Mouse (Mus musculus): ENCODE measurements around the gene Tbx3. TPM values are rescaled to one million over a fixed set of nuclear protein-coding genes. Genes with fewer than 3 reads are reported as not detected.

Tbx3 gene
- total RNA-seq (2021): 1 to 10 TPM; 3.7 to 4.4 TPM

DNA sequence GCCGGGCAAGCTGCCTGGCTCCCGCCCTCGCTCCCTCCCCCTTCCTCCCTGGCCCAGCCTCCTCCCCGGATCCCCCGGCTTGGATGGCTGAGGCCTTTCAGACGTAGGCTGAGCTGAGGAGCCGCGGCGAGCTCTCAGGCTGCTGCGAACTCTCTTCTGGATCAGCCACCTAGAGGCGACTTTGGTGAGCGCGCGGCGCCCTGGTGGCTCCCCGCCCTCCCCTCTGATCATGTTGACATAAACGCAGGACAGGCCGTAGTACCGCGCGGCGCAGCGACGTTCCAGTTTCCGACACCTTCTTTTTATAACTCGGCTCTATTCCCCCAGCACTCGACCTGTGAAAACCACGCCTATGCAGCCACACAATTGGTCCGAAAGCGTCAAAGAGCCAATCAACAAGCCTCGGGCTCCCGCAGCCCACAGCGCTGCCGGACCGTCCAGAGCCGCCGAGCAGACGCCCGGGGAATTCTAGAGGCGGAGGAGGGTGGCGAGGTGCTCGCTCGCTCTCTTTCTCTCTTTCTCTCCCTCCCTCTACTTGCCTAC is at the start of gene Tbx3:
Gene Tbx3 (plus strand): TSS at position 104 of the 543 bp plus-strand sequence.
- intact Hi-C loops (cut with DNase I): loop anchor here (5.0 kb wide), 1 partner anchor 793 kb away; no protein-coding TSS in a partner anchor
- peak; percentile 87 for DNase-seq

DNA sequence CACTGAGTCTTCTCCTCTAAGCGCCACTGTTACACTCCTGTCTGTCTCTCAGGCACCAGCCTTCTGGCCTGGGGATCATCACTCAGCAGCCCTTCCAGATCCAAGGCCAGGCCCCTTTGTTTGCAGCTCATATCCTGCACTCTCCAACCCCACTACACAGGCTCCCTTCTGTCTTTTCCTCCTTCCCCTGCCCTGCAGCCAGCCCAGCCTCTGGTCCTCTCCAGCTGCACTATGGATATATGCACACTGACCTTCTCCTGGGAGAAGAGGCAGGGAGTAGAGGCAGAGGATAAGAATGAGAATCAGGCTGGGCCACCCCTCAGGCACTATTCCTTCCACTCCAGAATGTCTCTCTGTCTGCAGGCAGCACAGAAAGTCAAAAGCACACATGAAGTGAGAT is 48.4 kb upstream of the Tbx3 start:
- intact Hi-C loops (cut with DNase I): no loop called here
- DNase-seq: no peak

DNA sequence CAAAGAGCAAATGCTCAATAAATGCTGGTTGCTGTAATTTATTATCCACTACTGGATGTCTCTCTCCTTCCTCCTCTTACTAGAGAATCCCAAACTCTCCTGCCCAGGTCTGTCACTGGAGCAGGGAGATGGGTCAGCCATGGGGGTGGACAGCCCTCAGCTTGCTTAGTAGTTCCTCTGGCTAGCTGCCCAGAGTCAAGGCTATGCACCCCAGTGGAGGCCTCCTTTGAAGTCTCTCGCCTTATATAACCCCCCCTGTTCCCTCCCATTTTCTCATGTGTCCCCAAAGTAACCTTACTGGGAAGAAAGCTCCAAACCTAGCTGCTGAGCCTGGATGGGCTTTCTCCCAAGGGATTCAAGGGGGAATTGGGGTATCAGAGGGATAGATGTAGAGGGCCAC is 45.9 kb upstream of the Tbx3 start:
- intact Hi-C loops (cut with DNase I): no loop called here
- DNase-seq: no peak

DNA sequence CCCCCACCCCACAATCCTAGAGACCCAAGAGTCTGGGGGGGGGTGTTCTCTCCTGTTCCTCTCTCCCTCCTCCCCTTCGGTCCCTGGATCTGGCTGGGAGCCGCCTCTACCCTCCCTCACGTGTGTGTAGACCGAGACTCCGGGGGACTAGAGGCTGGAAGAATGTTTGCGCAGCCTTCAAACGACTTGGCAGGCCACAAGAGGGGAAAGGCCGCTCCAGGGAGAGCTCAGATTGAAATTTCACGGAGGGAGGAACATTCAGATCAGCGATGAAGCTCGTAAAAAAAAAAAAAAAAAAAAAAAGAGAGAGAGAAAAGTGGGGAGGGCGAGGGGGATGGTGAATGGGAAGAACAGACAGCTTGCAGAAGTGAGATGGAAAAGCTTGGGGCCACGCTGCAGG is 44.9 kb upstream of the Tbx3 start:
- no peak for DNase-seq
- intact Hi-C loops (cut with DNase I): no loop called here

DNA sequence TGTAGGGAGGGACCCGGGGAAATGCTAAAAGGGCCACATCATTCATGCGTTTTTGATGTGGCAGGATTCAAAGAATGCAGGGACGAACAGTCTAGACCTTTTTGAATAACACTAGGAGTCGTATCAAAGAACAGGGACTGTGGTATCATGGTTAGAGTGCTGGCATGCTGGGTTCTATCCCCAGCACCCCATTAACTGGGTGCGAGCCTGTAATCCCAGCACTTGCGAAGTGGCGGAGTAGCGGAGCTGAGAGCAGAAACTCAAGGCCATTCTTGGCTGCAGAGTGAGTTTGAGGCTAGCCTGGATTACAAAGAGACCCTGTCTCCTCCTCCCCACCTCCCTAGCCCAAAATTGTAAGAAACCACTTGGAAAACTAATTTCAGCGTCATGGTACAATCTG is 44.3 kb upstream of the Tbx3 start:
- intact Hi-C loops (cut with DNase I): no loop called here
- no peak for DNase-seq

DNA sequence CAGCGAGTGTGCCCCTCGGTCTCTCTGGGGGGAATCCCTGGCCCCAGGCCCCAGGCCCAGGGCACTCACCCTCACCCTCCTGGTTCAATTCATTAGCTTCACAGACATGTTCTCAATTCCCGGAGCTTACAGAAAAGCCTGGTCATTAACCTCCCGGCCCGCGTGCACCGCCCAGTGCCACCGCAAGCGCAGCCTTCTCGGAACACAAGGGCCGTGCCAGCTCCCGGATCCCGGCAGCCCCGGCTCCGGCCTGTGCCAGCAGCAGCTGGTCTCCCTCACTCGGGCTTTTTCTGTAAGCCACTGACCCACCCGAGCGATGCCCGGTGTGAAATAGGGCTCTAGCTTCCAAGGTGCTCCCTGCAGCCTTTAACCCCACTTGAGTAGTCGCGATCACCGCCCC is 43.8 kb upstream of the Tbx3 start:
- intact Hi-C loops (cut with DNase I): no loop called here
- DNase-seq: peak; percentile 60

DNA sequence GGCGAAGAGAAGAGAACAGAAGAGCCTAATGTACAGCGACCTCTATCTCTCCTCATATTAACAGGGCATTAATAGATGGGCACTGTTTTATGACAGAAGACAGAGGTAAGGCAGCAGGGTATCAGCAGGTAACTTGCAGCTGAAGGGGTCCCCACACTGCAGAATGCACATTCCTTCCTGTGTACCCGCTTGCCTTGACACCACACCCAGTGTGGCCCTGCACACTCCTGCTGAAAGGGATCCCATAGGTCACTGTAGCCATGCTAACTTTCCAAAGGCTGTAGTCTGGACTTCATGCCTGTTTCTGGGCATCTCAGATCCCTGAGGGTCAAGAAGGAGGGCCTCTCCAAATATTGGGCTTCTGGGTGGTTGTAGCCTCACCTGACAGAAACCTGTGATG is 42.4 kb upstream of the Tbx3 start:
- intact Hi-C loops (cut with DNase I): no loop called here
- no peak for DNase-seq

DNA sequence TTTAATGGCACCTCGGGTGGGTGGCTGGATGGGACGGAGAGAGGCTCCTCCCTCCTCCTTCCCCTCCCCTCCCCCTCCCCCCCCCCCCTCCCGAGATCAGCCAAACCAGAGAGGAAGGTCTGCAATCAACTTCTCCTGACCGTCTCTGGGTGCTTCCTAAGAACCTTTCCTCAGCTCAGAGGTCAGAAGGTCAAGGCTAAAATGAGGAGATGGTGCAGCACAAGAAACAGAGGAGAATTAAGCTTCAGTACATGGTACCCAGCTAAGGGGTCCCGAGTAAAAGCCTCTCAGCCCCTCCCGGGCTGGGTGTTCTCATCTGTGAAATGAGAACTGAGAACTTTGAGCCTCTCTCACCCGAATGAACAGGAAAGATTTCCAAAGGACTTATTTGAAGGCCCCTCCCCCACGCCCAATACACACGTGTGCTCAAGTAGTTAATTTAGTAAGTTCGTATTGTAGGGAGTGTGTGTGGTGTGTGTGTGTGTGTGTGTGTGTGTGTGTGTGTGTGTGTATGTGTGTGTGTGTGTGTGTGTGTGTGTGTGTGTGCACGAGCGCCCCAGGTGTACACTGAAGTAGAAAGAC is 41.6 kb upstream of the Tbx3 start:
- intact Hi-C loops (cut with DNase I): no loop called here
- no peak for DNase-seq

DNA sequence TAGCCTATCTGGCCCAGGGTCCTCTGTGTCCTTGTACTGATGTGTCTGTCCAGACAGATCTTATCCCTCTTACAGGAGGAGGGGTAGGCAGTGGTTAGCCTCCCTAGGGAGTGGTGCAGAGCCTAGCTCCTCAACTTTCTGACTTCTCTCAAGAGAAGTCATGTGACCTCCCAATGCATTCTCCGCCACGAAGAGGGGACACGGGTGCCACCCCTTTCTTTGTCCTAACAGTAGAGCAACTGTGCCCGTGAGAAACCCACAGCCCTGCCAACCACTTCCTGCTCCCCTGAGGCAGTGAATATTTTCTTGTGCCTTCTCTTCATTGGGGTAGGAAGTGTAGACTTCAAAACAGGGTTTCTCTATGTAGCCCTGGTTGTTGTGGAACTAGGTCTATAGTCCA is 36.9 kb upstream of the Tbx3 start:
- no peak for DNase-seq
- intact Hi-C loops (cut with DNase I): no loop called here

DNA sequence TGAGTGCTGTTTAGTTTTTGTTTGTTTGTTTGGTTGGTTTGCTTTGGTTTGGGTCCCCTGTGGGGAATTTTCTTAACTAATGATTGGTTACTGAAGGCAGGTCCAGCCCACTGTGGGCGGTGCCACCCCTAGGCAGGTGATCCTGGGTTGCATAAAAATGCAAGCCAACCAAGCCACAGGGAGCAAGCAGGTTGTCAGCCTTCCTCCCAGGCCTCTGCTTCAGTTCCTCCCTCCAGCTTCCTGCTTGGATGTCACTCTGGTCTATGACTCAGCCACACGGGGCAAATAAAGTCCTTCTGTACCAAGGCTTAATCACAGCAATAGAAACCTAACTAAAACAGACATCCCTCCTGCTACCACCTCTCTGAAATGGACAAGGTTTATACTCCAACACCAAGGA is 35.6 kb upstream of the Tbx3 start:
- no peak for DNase-seq

DNA sequence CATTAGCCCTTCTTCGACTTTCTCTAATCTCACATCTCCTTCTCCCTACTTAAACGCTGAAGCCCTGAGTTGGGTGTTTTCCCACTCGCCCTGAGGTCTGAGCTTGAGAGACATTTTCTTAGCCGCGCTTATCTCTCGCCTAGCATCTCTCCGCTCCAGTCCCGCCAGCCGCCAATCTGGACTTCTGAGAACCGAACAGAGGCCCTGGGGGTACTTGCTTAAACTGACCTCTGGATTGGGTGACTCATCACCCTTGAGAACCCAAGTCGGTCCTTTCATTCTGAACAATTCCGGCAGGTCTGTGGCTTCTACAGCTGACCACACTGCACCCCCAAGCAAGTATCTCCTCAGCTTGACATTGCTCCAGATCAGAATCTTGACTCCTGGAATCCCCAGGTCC is 32.2 kb upstream of the Tbx3 start:
- DNase-seq: no peak
- intact Hi-C loops (cut with DNase I): no loop called here

More for the DNA sequence above, 35.6 kb upstream of the Tbx3 start:
- intact Hi-C loops (cut with DNase I): no loop called here

DNA sequence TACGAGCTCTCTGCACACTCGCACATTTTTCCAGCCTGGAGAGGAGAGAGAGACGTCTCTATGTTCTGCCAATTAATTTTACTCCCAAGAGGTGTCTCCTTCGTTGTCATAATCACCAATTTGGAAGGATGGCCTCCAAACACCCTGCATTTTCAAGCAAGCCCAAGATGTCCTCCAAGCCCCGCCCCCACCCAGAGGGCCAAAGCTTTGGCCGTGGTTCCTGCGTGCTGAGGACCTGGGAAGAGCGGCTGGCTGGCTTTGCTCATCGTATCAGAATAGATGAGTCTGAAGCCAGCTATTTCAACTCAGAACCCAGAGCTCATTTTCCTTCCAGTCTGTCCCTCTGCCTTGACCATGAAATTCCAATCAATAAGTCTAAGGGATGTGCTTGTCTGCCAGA is 29.4 kb upstream of the Tbx3 start:
- DNase-seq: peak; percentile 27
- intact Hi-C loops (cut with DNase I): no loop called here

DNA sequence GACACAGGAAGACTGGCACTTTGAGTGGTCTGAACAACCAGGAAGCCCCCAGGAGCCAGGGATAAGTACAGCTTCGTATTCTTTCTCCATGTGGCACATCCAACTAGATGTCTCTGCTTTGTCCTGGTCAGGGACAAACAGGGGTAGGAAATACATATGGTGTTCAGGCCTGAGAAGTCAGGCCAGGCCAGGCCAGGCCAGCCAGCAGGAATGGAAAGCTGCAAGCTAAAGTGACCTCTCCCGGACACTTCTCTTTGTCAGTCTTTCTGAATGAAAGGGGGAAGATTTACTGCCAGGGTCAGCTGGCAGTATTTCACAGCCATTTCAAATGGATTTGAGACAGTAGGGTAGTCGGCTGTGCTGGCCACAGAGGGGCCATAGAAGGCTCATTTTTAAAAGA is 28.8 kb upstream of the Tbx3 start:
- intact Hi-C loops (cut with DNase I): no loop called here
- DNase-seq: no peak

DNA sequence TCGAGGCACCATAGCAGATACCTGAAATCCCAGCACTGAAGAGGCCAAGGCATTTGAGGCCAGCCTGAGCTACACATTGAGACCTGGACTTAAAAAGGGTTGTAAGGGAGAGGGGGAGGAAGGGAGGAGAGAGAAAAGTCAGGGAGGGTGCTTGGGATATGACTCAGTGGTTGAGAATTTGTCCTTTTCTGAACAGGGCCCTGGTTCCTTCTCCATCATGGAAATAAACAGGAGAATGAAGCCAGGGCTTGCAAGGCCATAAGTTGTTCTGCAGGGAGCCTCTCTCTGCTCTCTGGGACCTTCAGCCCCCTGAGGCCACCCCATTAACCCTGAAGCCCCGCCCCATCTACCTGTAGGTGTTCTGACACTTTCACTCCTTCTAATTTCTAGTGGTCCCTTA is 23.5 kb upstream of the Tbx3 start:
- intact Hi-C loops (cut with DNase I): no loop called here
- no peak for DNase-seq

DNA sequence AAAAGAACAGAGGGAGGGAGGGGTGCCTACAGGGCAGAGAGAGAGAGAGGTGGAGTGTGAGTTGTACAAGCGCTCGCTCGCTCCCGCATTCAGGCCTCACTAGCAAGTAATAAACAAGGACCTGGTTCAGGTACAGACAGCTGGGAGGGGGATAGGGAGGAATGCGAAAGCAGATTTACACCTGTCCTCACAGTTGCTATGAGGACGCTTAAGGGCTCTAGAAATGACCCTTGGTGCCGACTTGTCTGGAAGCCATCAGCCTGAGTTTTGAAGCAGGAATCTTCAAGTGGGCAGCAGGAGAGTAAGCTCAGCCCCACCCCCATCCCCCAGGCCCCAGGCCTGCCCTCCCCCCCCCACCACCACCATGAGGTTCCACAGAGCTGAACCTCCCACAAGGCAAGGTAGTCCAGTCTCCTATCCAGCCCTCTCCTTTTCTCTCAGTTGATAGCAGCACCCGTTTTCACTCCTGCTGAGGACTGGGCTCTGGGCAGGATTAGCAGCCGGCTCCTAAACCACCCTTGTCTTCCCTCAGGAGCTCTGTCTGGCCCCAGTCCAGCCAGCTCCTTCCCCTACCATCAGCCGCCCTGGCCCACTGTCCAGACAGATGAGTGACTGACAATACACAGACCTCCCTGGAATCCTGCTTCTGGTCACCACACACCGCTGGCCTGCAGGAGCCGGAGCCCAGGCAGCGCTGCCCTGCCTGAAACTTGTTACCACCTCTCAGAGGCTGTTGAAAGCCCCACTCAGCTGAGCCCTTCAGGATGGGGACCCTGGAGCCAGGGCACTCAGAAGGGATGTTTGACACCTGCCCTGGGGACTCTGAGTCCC is 19.1 kb upstream of the Tbx3 start:
- no peak for DNase-seq
- intact Hi-C loops (cut with DNase I): no loop called here

DNA sequence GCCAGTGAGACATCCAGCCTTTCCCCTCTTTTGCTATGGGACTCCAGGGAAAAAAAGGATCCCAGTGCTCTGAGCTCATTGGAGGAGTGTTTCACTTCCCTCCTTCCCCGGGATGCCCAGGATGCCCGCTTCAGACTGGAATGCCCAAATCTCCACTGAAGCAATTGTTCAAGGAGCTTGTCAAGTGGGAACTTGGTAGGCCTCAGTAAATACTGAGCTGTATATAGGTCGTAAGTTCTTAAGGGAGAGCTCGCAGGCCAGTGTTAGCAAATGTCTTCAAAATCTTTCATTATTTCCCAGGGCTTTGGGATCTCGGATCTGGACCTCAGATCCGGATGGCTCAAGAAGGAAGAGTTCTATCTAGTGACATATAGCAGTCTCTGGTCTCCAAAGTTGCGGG is 14.1 kb upstream of the Tbx3 start:
- intact Hi-C loops (cut with DNase I): no loop called here
- DNase-seq: no peak

DNA sequence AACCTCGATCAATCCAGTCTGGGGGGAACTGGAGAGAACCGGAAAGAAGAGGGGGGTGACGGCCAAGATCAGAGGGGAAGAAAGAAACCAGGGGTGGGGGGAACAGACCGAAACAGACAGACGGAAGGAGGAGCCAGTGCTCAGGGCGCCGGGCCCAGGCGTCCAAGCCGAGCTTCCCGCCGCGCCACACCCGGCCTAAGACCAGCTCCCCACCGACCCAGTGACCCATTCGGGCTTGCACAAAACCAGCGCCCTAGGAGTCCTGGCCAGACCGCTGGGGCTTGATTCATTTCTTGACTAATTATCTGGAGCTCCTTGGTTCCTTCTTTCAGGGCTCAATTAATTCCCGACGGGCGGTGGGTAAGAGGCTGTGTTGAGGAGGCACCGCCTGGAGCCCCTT is 13.6 kb upstream of the Tbx3 start:
- intact Hi-C loops (cut with DNase I): no loop called here
- no peak for DNase-seq

DNA sequence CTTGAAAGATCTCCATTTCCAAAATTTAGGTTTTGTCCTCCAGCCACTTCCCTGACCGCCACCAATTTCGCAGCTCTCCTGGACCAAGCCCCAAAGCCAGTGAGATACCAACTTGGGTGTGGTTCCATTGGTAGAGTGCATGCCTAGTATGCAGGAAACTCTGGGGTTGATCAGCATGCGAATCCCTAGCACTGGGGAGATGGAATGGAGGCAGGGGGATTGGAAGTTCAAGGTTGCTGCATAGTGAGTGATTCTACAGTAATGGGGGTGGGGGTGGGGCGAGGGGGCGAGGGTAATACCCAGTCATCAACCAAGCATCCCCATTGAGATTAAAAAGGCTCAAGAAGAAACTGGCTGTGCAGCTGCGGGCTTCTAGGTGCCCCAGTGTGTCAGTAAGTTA is 13.1 kb upstream of the Tbx3 start:
- DNase-seq: no peak
- intact Hi-C loops (cut with DNase I): no loop called here

DNA sequence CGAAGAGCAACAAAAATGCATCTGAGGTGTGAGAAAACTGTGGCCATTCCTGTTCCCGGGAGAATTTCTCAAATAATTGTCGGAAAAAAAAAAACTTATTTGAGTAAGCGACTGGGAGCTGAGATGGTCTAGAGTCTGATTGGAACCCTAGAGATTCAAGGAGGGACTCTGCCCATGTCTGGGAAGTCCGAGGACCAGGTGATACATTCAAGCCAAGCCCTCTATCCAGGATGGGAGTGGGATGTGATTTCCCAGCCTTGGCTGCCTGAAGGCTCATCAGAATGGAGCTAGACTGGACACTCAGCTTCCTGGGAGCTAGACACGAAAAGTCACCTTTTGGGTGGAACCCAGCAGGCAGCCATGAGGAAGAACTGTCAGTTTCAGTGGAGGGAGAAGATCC is 12.7 kb upstream of the Tbx3 start:
- DNase-seq: no peak
- intact Hi-C loops (cut with DNase I): no loop called here

DNA sequence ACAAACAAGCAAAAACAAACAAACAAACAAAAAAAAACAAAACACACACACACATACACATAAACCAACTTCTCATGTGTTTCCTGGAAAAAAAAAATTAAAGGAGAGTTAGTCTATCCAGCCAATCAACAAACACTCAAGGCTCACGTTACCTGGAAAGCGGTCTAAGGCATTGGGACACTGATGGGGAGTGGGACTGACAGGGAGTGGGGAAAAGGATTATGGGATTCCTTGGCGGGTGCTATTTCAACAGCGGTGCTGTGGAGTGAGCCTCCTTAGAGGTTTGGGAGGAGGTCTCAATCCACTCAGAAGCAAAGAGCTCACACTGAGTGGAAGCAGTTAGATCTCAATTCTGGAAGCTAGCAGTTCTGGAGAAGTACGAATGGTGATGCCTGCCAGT is 12.1 kb upstream of the Tbx3 start:
- intact Hi-C loops (cut with DNase I): no loop called here
- no peak for DNase-seq

DNA sequence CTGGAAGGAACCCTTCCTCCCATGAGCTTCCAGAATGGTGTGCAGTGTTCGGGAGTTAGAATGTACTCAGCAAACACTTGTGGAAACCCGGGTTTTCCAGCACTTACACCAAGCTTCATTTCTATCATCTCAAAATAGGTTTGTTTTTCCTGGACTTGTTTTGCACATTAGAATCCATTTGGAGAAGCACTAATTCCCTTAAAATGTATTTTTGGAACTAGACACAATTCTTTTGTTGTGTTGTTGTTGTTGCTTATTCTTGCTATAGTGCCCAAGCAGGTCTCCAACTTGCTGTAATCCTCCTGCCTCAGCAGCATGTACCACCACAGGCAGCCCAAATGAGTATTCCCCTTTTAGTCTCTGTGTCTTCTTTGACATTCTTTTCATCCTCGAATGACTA is 11.4 kb upstream of the Tbx3 start:
- no peak for DNase-seq
- intact Hi-C loops (cut with DNase I): no loop called here
